Comparison of ENCODE assay signal across 38 mouse cellular contexts in the genomic region with DNA sequence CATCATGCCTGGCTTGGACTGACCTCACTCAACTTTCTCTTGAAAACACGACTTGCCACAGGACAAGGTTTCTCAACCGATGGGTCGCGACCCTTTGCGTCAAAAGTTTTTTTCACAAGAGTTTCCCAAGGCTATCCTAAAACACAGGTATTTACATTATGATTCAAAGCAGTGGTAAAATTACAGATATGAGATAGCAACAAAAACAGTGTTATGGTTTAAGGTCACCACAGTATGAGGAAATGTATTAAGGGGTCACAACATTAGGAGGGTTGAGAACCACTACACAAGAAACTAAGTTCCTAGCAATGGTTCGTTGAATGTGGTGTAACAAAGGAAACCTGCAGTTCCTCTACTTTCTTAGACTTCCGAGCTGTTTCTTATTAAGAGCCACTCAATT. TPM values are rescaled to one million over a fixed set of nuclear protein-coding genes. Genes with fewer than 3 reads are reported as not detected.
"Had no signal": no experiment of that assay in that cellular context is flagged by ENCODE, and none has a peak within 500 bp of the region (broad histone marks: within the 10 kb centered on the region; RNA-seq: fewer than 3 reads in every experiment).

No protein-coding gene starts in this region.

- H3K27me3 ChIP-seq: hindbrain, embryonic 12.5 days; intestine, embryonic 15.5 days; limb, embryonic 12.5 days had no signal

- H3K36me3 ChIP-seq: hindbrain, embryonic 10.5 days; hindbrain, embryonic 12.5 days; intestine, embryonic 15.5 days; limb, embryonic 10.5 days; limb, embryonic 12.5 days had no signal

- H3K27ac ChIP-seq: heart, adult 2 months; hindbrain, embryonic 10.5 days; hindbrain, embryonic 12.5 days; hindbrain, embryonic 14.5 days; intestine, embryonic 15.5 days; layer of hippocampus, adult 2 months; left cerebral cortex, adult 2 months; limb, embryonic 10.5 days; limb, embryonic 12.5 days; liver, embryonic 14.5 days had no signal

- H3K4me3 ChIP-seq: heart, adult 2 months; hindbrain, embryonic 12.5 days; layer of hippocampus, adult 2 months; left cerebral cortex, adult 2 months; limb, embryonic 12.5 days had no signal

- DNase-seq: gastrocnemius, postnatal 10 days; gastrocnemius, postnatal 25 days; heart, adult 11 months; heart, adult 2 months; heart, postnatal 10 days; heart, postnatal 4 days; kidney, adult 18-20 months; kidney, adult 8-10 months; kidney, postnatal 10 days; kidney, postnatal 25 days; kidney, postnatal 4 days; liver had no signal

- ATAC-seq: hindbrain, embryonic 16.5 days; inflammation-experienced regulatory T-cells, adult 6 months; intestine, embryonic 15.5 days; intestine, postnatal 0 days had no signal

- H3K9me3 ChIP-seq: hindbrain, embryonic 10.5 days; hindbrain, embryonic 12.5 days; intestine, embryonic 15.5 days; limb, embryonic 10.5 days; limb, embryonic 12.5 days had no signal

- H3K9ac ChIP-seq: hindbrain, embryonic 14.5 days; intestine, embryonic 15.5 days; limb, embryonic 12.5 days; liver, embryonic 14.5 days had no signal

RNA-seq across cellular contexts. Expression of a gene that starts 1.9 kb away (rescaled TPM):
- total RNA-seq: gastrocnemius, adult 18-20 months; gastrocnemius, postnatal 10 days; gastrocnemius, postnatal 25 days; gastrocnemius, postnatal 4 days; heart, adult 2 months; heart, postnatal 10 days; heart, postnatal 25 days; heart, postnatal 4 days; layer of hippocampus, adult 2 months; layer of hippocampus, postnatal 10 days; layer of hippocampus, postnatal 25 days; left cerebral cortex, adult 2 months; left cerebral cortex, postnatal 14 days; left cerebral cortex, postnatal 36 days had no signal
- polyA plus RNA-seq: heart, adult 2 months; heart, embryonic 11.5 days; heart, embryonic 14.5 days; heart, embryonic 16.5 days; hindbrain, embryonic 10.5 days; hindbrain, embryonic 12.5 days; hindbrain, embryonic 14.5 days; hindbrain, embryonic 16.5 days; inflammation-experienced regulatory T-cells, adult 6 months; intestine, embryonic 15.5 days; intestine, postnatal 0 days; kidney, embryonic 14.5 days; kidney, embryonic 16.5 days; limb, embryonic 10.5 days; limb, embryonic 12.5 days; limb, embryonic 14.5 days; liver, embryonic 11.5 days; liver, embryonic 14.5 days had no signal
